In the genomic region with DNA sequence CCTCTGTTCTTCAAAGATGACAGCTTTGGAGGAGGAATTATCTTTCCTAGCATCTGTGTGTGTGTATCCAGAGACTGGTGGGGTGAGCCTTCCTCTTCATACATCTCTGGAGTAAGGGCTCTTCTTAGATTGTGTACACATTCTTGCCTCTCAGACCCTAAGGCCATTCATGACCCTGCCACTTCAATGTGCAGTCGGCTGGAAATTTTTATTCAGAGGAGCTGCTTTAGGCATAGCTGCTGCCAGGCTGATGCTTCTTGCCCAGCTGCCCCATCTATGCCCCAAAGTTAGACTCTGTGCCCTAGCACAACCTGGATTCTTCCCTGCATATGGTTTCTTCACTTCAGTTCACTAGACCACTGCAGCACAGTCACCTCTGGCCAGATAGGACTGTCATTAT, we compare ENCODE assay signal across 23 mouse cellular contexts.
DNase-seq lines count a peak whose midpoint lies in the region; ATAC-seq and TF ChIP-seq lines count a peak whose summit lies in the region.
"Had no signal": no experiment of that assay in that cellular context is flagged by ENCODE, and none has a peak within 500 bp of the region (broad histone marks: within the 10 kb centered on the region; RNA-seq: fewer than 3 reads in every experiment).

No protein-coding gene starts in this region.

- no peak overlapping the region for H3K9ac ChIP-seq in hindbrain, embryonic 13.5 days
- H3K9ac ChIP-seq: embryonic facial prominence, embryonic 15.5 days; heart, embryonic 12.5 days; hindbrain, embryonic 15.5 days had no signal

- ATAC-seq in hindbrain, embryonic 13.5 days (ENCODE audit: low FRiP score), result no peak
- ATAC-seq: intestine, postnatal 0 days had no signal

- no peak overlapping the region for H3K27ac ChIP-seq in hindbrain, embryonic 10.5 days
- no peak overlapping the region for H3K27ac ChIP-seq in hindbrain, embryonic 13.5 days
- H3K27ac ChIP-seq: embryonic facial prominence, embryonic 15.5 days; forebrain, embryonic 10.5 days; gastrocnemius, adult 2 months; hindbrain, embryonic 15.5 days had no signal

- no peak overlapping the region for H3K4me2 ChIP-seq in hindbrain, embryonic 13.5 days
- H3K4me2 ChIP-seq: embryonic facial prominence, embryonic 15.5 days; heart, embryonic 12.5 days; hindbrain, embryonic 15.5 days had no signal

- no peaks in the 10 kb centered on the region for H3K9me3 ChIP-seq in hindbrain, embryonic 10.5 days
- H3K9me3 ChIP-seq in hindbrain, embryonic 13.5 days, result no peaks in the 10 kb centered on the region
- H3K9me3 ChIP-seq: embryonic facial prominence, embryonic 15.5 days; forebrain, embryonic 10.5 days; heart, embryonic 12.5 days; hindbrain, embryonic 15.5 days had no signal

- no peaks in the 10 kb centered on the region for H3K36me3 ChIP-seq in hindbrain, embryonic 10.5 days
- H3K36me3 ChIP-seq in hindbrain, embryonic 13.5 days, result no peaks in the 10 kb centered on the region
- H3K36me3 ChIP-seq: embryonic facial prominence, embryonic 15.5 days; forebrain, embryonic 10.5 days; heart, embryonic 12.5 days; hindbrain, embryonic 15.5 days had no signal

- H3K27me3 ChIP-seq in hindbrain, embryonic 10.5 days (ENCODE audit: insufficient read depth, poor library complexity, severe bottlenecking), result no peaks in the 10 kb centered on the region
- H3K27me3 ChIP-seq in hindbrain, embryonic 13.5 days, result no peaks in the 10 kb centered on the region
- H3K27me3 ChIP-seq: CH12.LX; embryonic facial prominence, embryonic 15.5 days; heart, embryonic 12.5 days; hindbrain, embryonic 15.5 days had no signal

- WGBS in hindbrain, embryonic 10.5 days, result 62% methylated on average over 1 of the region's 1 CpGs
- WGBS in hindbrain, embryonic 13.5 days, result 43% methylated on average over 1 of the region's 1 CpGs

- H3K4me1 ChIP-seq in hindbrain, embryonic 10.5 days (replicated peaks), result peaks cover 6% of the 10 kb centered on the region; the same call in 1 of the 2 replicates
- H3K4me1 ChIP-seq in hindbrain, embryonic 13.5 days (replicated peaks), result no peaks in the 10 kb centered on the region
- H3K4me1 ChIP-seq: heart, embryonic 12.5 days; hindbrain, embryonic 15.5 days had no signal

- no peak overlapping the region for H3K4me3 ChIP-seq in hindbrain, embryonic 10.5 days
- H3K4me3 ChIP-seq in hindbrain, embryonic 13.5 days, result no peak overlapping the region
- H3K4me3 ChIP-seq: embryonic facial prominence, embryonic 15.5 days; erythroblast, embryonic 14.5 days; forebrain, embryonic 10.5 days; gastrocnemius, adult 2 months; heart, embryonic 12.5 days; hindbrain, embryonic 15.5 days had no signal

- no peak for TF ChIP-seq POLR2A in brain, embryonic 14.5 days (IDR thresholded peaks at IDR 0.05; ENCODE audit: borderline replicate concordance, extremely low read depth, insufficient read depth, insufficient read length, poor library complexity, severe bottlenecking)

- peak; percentile 24 for DNase-seq in embryo, embryonic 10.5 days (ENCODE audit: low spot score)
- no peak for DNase-seq in embryo, embryonic 9.5 days (ENCODE audit: extremely low spot score)
- DNase-seq in hindbrain, embryonic 10.5 days (ENCODE audit: low spot score), result peak; percentile 5
- peak; percentile 11 for DNase-seq in brain, embryonic 14.5 days (ENCODE audit: low read depth)
- peak; percentile 2 for DNase-seq in retina, postnatal 7 days (ENCODE audit: low read depth, low spot score)
- no peak for DNase-seq in adrenal gland, postnatal 25 days
- DNase-seq: adrenal gland, adult 2 months; adrenal gland, postnatal 36 days; cerebellum, adult 11 months; cerebellum, adult 8-10 months; cerebellum, postnatal 36 days; gastrocnemius, adult 2 months; gastrocnemius, postnatal 25 days; heart, postnatal 36 days; kidney, adult 8-10 months had no signal

- no peak for TF ChIP-seq CTCF in brain, embryonic 14.5 days (IDR thresholded peaks at IDR 0.05; ENCODE audit: borderline replicate concordance, extremely low read depth, insufficient read depth, insufficient read length)

Comparison
In these comparisons a context has a peak if more than half of its experiments do, and no peak if none do; other contexts are left out.
1. DNase-seq: peak in embryo, embryonic 10.5 days (single experiment), hindbrain, embryonic 10.5 days (single experiment), brain, embryonic 14.5 days (single experiment) and retina, postnatal 7 days (single experiment); none in embryo, embryonic 9.5 days (single experiment) and adrenal gland, postnatal 25 days (single experiment).